8 mouse cellular contexts compared by ENCODE assay signal in the genomic region with DNA sequence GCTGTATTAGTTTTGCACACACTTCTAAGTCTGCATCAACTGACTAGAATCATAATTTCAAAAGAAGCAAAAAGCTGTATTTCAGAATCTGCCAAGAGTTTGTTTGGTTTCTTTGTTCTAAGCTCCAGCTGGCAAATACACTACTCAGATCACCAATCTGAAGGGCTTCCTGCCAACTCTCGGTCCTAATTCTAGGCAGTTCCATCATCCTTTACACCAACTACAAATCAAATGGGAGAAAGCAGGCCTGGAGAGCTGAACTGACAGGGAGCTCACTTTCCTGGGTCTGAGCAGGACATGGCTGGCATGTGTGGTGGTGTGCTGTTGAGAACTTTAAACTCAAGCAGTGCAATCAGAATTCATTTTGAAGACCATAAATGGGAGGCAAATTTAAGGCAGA.
A peak's percentile ranks its signal among the peaks of the same experiment; 100 is the strongest.
DNase-seq lines count a peak whose midpoint lies in the region; ATAC-seq lines count a peak whose summit lies in the region.

No protein-coding gene starts in this region.

- no peaks in the 10 kb centered on the region for H3K27me3 ChIP-seq in intestine, embryonic 16.5 days (replicated peaks; ENCODE audit: control insufficient read depth, insufficient read depth, low read length)

- peak overlapping the region; percentile 54 for H3K27ac ChIP-seq in intestine, embryonic 16.5 days (ENCODE audit: low read length)

- peaks cover 30% of the 10 kb centered on the region for H3K4me1 ChIP-seq in intestine, embryonic 16.5 days (ENCODE audit: control insufficient read depth, insufficient read depth, low read length)

- H3K9ac ChIP-seq in intestine, embryonic 16.5 days (ENCODE audit: low read depth, low read length) = no peak overlapping the region

- H3K36me3 ChIP-seq in intestine, embryonic 16.5 days (ENCODE audit: control insufficient read depth, insufficient read depth, low read length) = no peaks in the 10 kb centered on the region

- peak; percentile 45 for ATAC-seq in intestine, embryonic 16.5 days

- 3% methylated on average over 1 of the region's 1 CpGs for WGBS in intestine, embryonic 16.5 days

- DNase-seq in cerebellum, adult 18-20 months = peak; percentile 25 to 33
- DNase-seq in cerebellum, adult 11 months = no peak
- peak; percentile 72 for DNase-seq in right cerebral cortex, adult 18-20 months
- DNase-seq in right cerebral cortex, postnatal 14 days = no peak
- DNase-seq in left cerebral cortex, postnatal 10 days (ENCODE audit: extremely low spot score in 1 of 2, low spot score in 2 of 2) = peak; percentile 60 to 65
- peak; percentile 32 for DNase-seq in skeletal muscle tissue, adult 2 months (ENCODE audit: low read depth, low spot score)
- DNase-seq in embryo, embryonic 10 days (ENCODE audit: low spot score) = no peak

- no peak overlapping the region for H3K4me3 ChIP-seq in intestine, embryonic 16.5 days (ENCODE audit: low read length)

- no peak overlapping the region for H3K4me2 ChIP-seq in intestine, embryonic 16.5 days (ENCODE audit: low read depth, low read length)

- intact Hi-C loops in left cerebral cortex, postnatal 10 days (cut with DNase I) = no loop called here

- no peaks in the 10 kb centered on the region for H3K9me3 ChIP-seq in intestine, embryonic 16.5 days (ENCODE audit: control insufficient read depth, low read length)

Comparison
In these comparisons a context has a peak if more than half of its experiments do, and no peak if none do; other contexts are left out.
1. DNase-seq: peak in cerebellum, adult 18-20 months (2 of 2), right cerebral cortex, adult 18-20 months (single experiment), left cerebral cortex, postnatal 10 days (2 of 2) and skeletal muscle tissue, adult 2 months (single experiment); none in cerebellum, adult 11 months (single experiment), right cerebral cortex, postnatal 14 days (single experiment) and embryo, embryonic 10 days (single experiment).